Mouse (Mus musculus): Measurements from ENCODE around the gene Ist1. TPM values are rescaled to one million over a fixed set of nuclear protein-coding genes. Genes with fewer than 3 reads are reported as not detected.

Ist1 gene
- polyA plus RNA-seq, 1 experiment from 2014 or later: 104 TPM

GRCm38 (mm10) chr8:109687248-109687647 lies 5.8 kb downstream of the Ist1 start:
- no peak for ATAC-seq
- in situ Hi-C loops (cut with MboI; ENCODE audit: low pct_unique_long_range_greater_than_20kb): no loop called here
- ChIA-PET CTCF (no interaction called here), POLR2A (no interaction called here)
- H3K27me3 ChIP-seq: no peaks in the 10 kb centered on the region
- DNase-seq (ENCODE audit: low read depth, low spot score): no peak
- TF ChIP-seq CTCF (IDR thresholded peaks at IDR 0.05): no peak

GRCm38 (mm10) chr8:109682120-109682519 lies 10.9 kb downstream of the Ist1 start:
- no peak for DNase-seq (ENCODE audit: low read depth, low spot score)
- ChIA-PET POLR2A (interaction anchor here (0.9 kb wide), 1 partner anchor 12 kb away, joined by 3 read pairs; no protein-coding TSS in a partner anchor), CTCF (interaction anchor here (1.2 kb wide), 1 partner anchor 25 kb away, joined by 3 read pairs; no protein-coding TSS in a partner anchor)
- TF ChIP-seq CTCF (IDR thresholded peaks at IDR 0.05): no peak
- in situ Hi-C loops (cut with MboI; ENCODE audit: low pct_unique_long_range_greater_than_20kb): no loop called here
- ATAC-seq: peak; percentile 1
- H3K27me3 ChIP-seq: no peaks in the 10 kb centered on the region

- no peak for TF ChIP-seq CTCF (IDR thresholded peaks at IDR 0.05)
These were observed 11.5 kb downstream of the Ist1 start for GRCm38 (mm10) chr8:109681535-109681934.

GRCm38 (mm10) chr8:109675896-109676643 lies 17.0 kb downstream of the Ist1 start:
- no peak for TF ChIP-seq CTCF (IDR thresholded peaks at IDR 0.05)
- H3K27me3 ChIP-seq: no peaks in the 10 kb centered on the region
- ChIA-PET POLR2A (interaction anchor here (1.4 kb wide), 1 partner anchor 10 kb away, joined by 5 read pairs; no protein-coding TSS in a partner anchor), CTCF (interaction anchor here (1.3 kb wide), 1 partner anchor 241 kb away, joined by 4 read pairs; no protein-coding TSS in a partner anchor)
- ATAC-seq: no peak
- in situ Hi-C loops (cut with MboI; ENCODE audit: low pct_unique_long_range_greater_than_20kb): no loop called here
- DNase-seq (ENCODE audit: low read depth, low spot score): no peak

More at GRCm38 (mm10) chr8:109681535-109681934, 11.5 kb downstream of the Ist1 start:
- H3K27me3 ChIP-seq: no peaks in the 10 kb centered on the region
- DNase-seq (ENCODE audit: low read depth, low spot score) (peak; percentile 43), ATAC-seq (peak; percentile 72)
- CTCF ChIA-PET: interaction anchor here (1.2 kb wide), 1 partner anchor 25 kb away, joined by 3 read pairs; no protein-coding TSS in a partner anchor
- in situ Hi-C loops (cut with MboI; ENCODE audit: low pct_unique_long_range_greater_than_20kb): no loop called here
- POLR2A ChIA-PET: interaction anchor here (0.9 kb wide), 1 partner anchor 13 kb away, joined by 3 read pairs; no protein-coding TSS in a partner anchor

- H3K27me3 ChIP-seq: no peaks in the 10 kb centered on the region
- ChIA-PET CTCF (no interaction called here), POLR2A (no interaction called here)
- no peak for DNase-seq (ENCODE audit: low read depth, low spot score)
- in situ Hi-C loops (cut with MboI; ENCODE audit: low pct_unique_long_range_greater_than_20kb): no loop called here
- TF ChIP-seq CTCF (IDR thresholded peaks at IDR 0.05): no peak
- no peak for ATAC-seq
These were observed 19.5 kb downstream of the Ist1 start for GRCm38 (mm10) chr8:109673596-109673995.

GRCm38 (mm10) chr8:109672656-109673055 lies 20.4 kb downstream of the Ist1 start:
- ChIA-PET CTCF (no interaction called here), POLR2A (no interaction called here)
- in situ Hi-C loops (cut with MboI; ENCODE audit: low pct_unique_long_range_greater_than_20kb): no loop called here
- ATAC-seq (no peak), DNase-seq (ENCODE audit: low read depth, low spot score) (no peak)
- H3K27me3 ChIP-seq: no peaks in the 10 kb centered on the region
- no peak for TF ChIP-seq CTCF (IDR thresholded peaks at IDR 0.05)

- DNase-seq (ENCODE audit: low read depth, low spot score) (no peak), ATAC-seq (no peak)
- in situ Hi-C loops (cut with MboI; ENCODE audit: low pct_unique_long_range_greater_than_20kb): no loop called here
- ChIA-PET CTCF (interaction anchor here (1.0 kb wide), 1 partner anchor 11 kb away, joined by 3 read pairs; no protein-coding TSS in a partner anchor), POLR2A (interaction anchor here (2.1 kb wide), 1 partner anchor 9 kb away, joined by 5 read pairs; no protein-coding TSS in a partner anchor)
- TF ChIP-seq CTCF (IDR thresholded peaks at IDR 0.05): no peak
- H3K27me3 ChIP-seq: no peaks in the 10 kb centered on the region
These were observed 26.4 kb downstream of the Ist1 start for GRCm38 (mm10) chr8:109666616-109667015.

GRCm38 (mm10) chr8:109662328-109662727 lies 30.7 kb downstream of the Ist1 start:
- in situ Hi-C loops (cut with MboI; ENCODE audit: low pct_unique_long_range_greater_than_20kb): no loop called here
- ChIA-PET CTCF (interaction anchor here (0.9 kb wide), 1 partner anchor 15 kb away, joined by 3 read pairs; no protein-coding TSS in a partner anchor), POLR2A (no interaction called here)
- ATAC-seq (no peak), DNase-seq (ENCODE audit: low read depth, low spot score) (no peak)
- H3K27me3 ChIP-seq: no peaks in the 10 kb centered on the region
- no peak for TF ChIP-seq CTCF (IDR thresholded peaks at IDR 0.05)

- ATAC-seq: no peak
- no peak for TF ChIP-seq CTCF (IDR thresholded peaks at IDR 0.05)
- no peak for DNase-seq (ENCODE audit: low read depth, low spot score)
- POLR2A ChIA-PET: no interaction called here
- CTCF ChIA-PET: no interaction called here
- in situ Hi-C loops (cut with MboI; ENCODE audit: low pct_unique_long_range_greater_than_20kb): no loop called here
- H3K27me3 ChIP-seq: no peaks in the 10 kb centered on the region
These were observed 36.2 kb downstream of the Ist1 start for GRCm38 (mm10) chr8:109656860-109657259.

GRCm38 (mm10) chr8:109650801-109651200 lies 42.3 kb downstream of the Ist1 start:
- ATAC-seq (no peak), DNase-seq (ENCODE audit: low read depth, low spot score) (no peak)
- ChIA-PET POLR2A (no interaction called here), CTCF (no interaction called here)
- H3K27me3 ChIP-seq: peaks cover 17% of the 10 kb centered on the region
- in situ Hi-C loops (cut with MboI; ENCODE audit: low pct_unique_long_range_greater_than_20kb): no loop called here
- TF ChIP-seq CTCF (IDR thresholded peaks at IDR 0.05): no peak

GRCm38 (mm10) chr8:109648469-109648868 lies 44.6 kb downstream of the Ist1 start:
- DNase-seq (ENCODE audit: low read depth, low spot score): no peak
- peaks cover 17% of the 10 kb centered on the region for H3K27me3 ChIP-seq
- POLR2A ChIA-PET: interaction anchor here (1.7 kb wide), 1 partner anchor 16 kb away, joined by 3 read pairs; no protein-coding TSS in a partner anchor
- no peak for ATAC-seq
- CTCF ChIA-PET: no interaction called here
- in situ Hi-C loops (cut with MboI; ENCODE audit: low pct_unique_long_range_greater_than_20kb): no loop called here
- no peak for TF ChIP-seq CTCF (IDR thresholded peaks at IDR 0.05)

All from Patski (cell line).